Mouse (Mus musculus) stomach, postnatal 0 days (tissue): ENCODE data around the gene Ctnna2. TPM values are rescaled to one million over a fixed set of nuclear protein-coding genes. Genes with fewer than 3 reads are reported as not detected.

Experiments
- ATAC-seq: fragments of 200-750 bp; cut with Nextera tagmentation; 2 replicates; pipeline ENCODE4 v1.8.0; 2017; ENCODE audit not compliant: low FRiP score, low TSS enrichment
- DNase-seq: peaks from one replicate; pipeline ENCODE4 v3.0.0-alpha.2; 2016; ENCODE audit warnings: low spot score
- H3K27ac ChIP-seq: fragments of 300-500 bp; sonication (generic); replicated peaks from 2 replicates; pipeline ENCODE4 v1.5.1; 2014; ENCODE audit warnings: mild to moderate bottlenecking, control low read depth
- H3K27me3 ChIP-seq: fragments of 300-500 bp; sonication (generic); 2 replicates; pipeline ENCODE4 v1.6.1; 2014; ENCODE audit warnings: low read length; ENCODE audit not compliant: control insufficient read depth, insufficient read depth
- H3K36me3 ChIP-seq: fragments of 300-500 bp; sonication (generic); 2 replicates; pipeline ENCODE4 v1.6.1; 2014; ENCODE audit warnings: low read length, mixed read lengths; ENCODE audit not compliant: control insufficient read depth, insufficient read depth
- H3K4me1 ChIP-seq: fragments of 300-500 bp; sonication (generic); replicated peaks from 2 replicates; pipeline ENCODE4 v1.6.1; 2014; ENCODE audit warnings: antibody characterized with exemption; ENCODE audit not compliant: control insufficient read depth, insufficient read depth
- H3K4me2 ChIP-seq: fragments of 300-500 bp; sonication (generic); replicated peaks from 2 replicates; pipeline ENCODE4 v1.6.1; 2014; ENCODE audit warnings: low read depth, mild to moderate bottlenecking, control low read depth, moderate library complexity
- H3K4me3 ChIP-seq: fragments of 300-500 bp; sonication (generic); 2 replicates; pipeline ENCODE4 v1.5.1; 2014; ENCODE audit warnings: low read depth, low read length, control low read depth
- H3K9ac ChIP-seq: fragments of 300-500 bp; sonication (generic); 2 replicates; pipeline ENCODE4 v1.6.1; 2014; ENCODE audit warnings: mild to moderate bottlenecking, low read length, control low read depth, mixed read lengths
- H3K9me3 ChIP-seq: fragments of 300-500 bp; sonication (generic); 2 replicates; pipeline ENCODE4 v1.6.1; 2016; ENCODE audit warnings: low read length; ENCODE audit not compliant: control insufficient read depth
- CTCF ChIP-seq: IDR thresholded peaks from 2 replicates; pipeline ENCODE4 v1.5.1; 2016; ENCODE audit warnings: antibody characterized with exemption, low read depth, mild to moderate bottlenecking, moderate library complexity
- EP300 ChIP-seq: optimal IDR thresholded peaks from 2 replicates; pipeline ENCODE3; 2016; ENCODE audit warnings: antibody characterized with exemption
- WGBS: fragments of 180-500 bp; shearing (Covaris S2); extraction: QIAGEN DNeasy Blood & Tissue Kit; methylation state at CpG from one replicate; pipeline ENCODE4 v1.1.7; 2014; 5-methylcytosine and 5-hydroxymethylcytosine counted together
- polyA plus RNA-seq: library from polyadenylated mRNA; unstranded; fragments of >200 nt; fragmentation: Nextera tagmentation; extraction: Ambion mirVana; gene quantifications from 2 replicates; pipeline ENCODE4 v1.2.1, GENCODE M21; 2015

The Ctnna2 gene
- polyA plus RNA-seq, 1 experiment from 2014 or later = 1.9 TPM

- Histone ChIP-seq H3K4me1 (no peaks in the 10 kb centered on the region), H3K36me3 (no peaks in the 10 kb centered on the region), H3K4me2 (no peak overlapping the region), H3K9ac (no peak overlapping the region), H3K9me3 (no peaks in the 10 kb centered on the region), H3K27ac (no peak overlapping the region), H3K27me3 (no peaks in the 10 kb centered on the region), H3K4me3 (no peak overlapping the region)
- no peak for TF ChIP-seq CTCF
- no peak for TF ChIP-seq EP300
- WGBS = 69% methylated on average over 11 of the region's 11 CpGs
- ATAC-seq (no peak), DNase-seq (no peak)
Measured at GRCm38 (mm10) chr6:77443906-77444305, 535.6 kb downstream of the Ctnna2 start.

GRCm38 (mm10) chr6:77441051-77441450 lies 538.4 kb downstream of the Ctnna2 start:
- Histone ChIP-seq H3K9me3 (no peaks in the 10 kb centered on the region), H3K4me2 (no peak overlapping the region), H3K36me3 (no peaks in the 10 kb centered on the region), H3K4me3 (no peak overlapping the region), H3K4me1 (no peaks in the 10 kb centered on the region), H3K9ac (no peak overlapping the region), H3K27ac (no peak overlapping the region), H3K27me3 (no peaks in the 10 kb centered on the region)
- WGBS = 75% methylated on average over 5 of the region's 5 CpGs
- TF ChIP-seq EP300 (no peak), CTCF (no peak)
- ATAC-seq = no peak
- DNase-seq = no peak

- WGBS = 47% methylated on average over 4 of the region's 4 CpGs
- ATAC-seq (no peak), DNase-seq (no peak)
- no peak overlapping the region for H3K4me3 ChIP-seq
- no peak for TF ChIP-seq CTCF
- TF ChIP-seq EP300 = no peak
- H3K4me1 ChIP-seq = no peaks in the 10 kb centered on the region
- no peaks in the 10 kb centered on the region for H3K9me3 ChIP-seq
- H3K36me3 ChIP-seq = no peaks in the 10 kb centered on the region
- H3K9ac ChIP-seq = no peak overlapping the region
- no peak overlapping the region for H3K4me2 ChIP-seq
- no peak overlapping the region for H3K27ac ChIP-seq
- H3K27me3 ChIP-seq = no peaks in the 10 kb centered on the region
Measured at GRCm38 (mm10) chr6:77430381-77430780, 549.1 kb downstream of the Ctnna2 start.

- H3K4me2 ChIP-seq = no peak overlapping the region
Measured at GRCm38 (mm10) chr6:77425746-77426145, 553.8 kb downstream of the Ctnna2 start.

GRCm38 (mm10) chr6:77424826-77425225 lies 554.7 kb downstream of the Ctnna2 start:
- no peak overlapping the region for H3K9ac ChIP-seq
- no peak for ATAC-seq
- H3K27ac ChIP-seq = no peak overlapping the region
- no peaks in the 10 kb centered on the region for H3K27me3 ChIP-seq
- H3K4me1 ChIP-seq = no peaks in the 10 kb centered on the region
- TF ChIP-seq CTCF = no peak
- H3K4me3 ChIP-seq = no peak overlapping the region
- H3K9me3 ChIP-seq = no peaks in the 10 kb centered on the region
- 69% methylated on average over 4 of the region's 4 CpGs for WGBS
- H3K4me2 ChIP-seq = no peak overlapping the region
- no peaks in the 10 kb centered on the region for H3K36me3 ChIP-seq
- no peak for DNase-seq

More at GRCm38 (mm10) chr6:77425746-77426145, 553.8 kb downstream of the Ctnna2 start:
- DNase-seq = no peak
- ATAC-seq = no peak
- Histone ChIP-seq H3K4me3 (no peak overlapping the region), H3K4me1 (no peaks in the 10 kb centered on the region), H3K27ac (no peak overlapping the region), H3K27me3 (no peaks in the 10 kb centered on the region), H3K36me3 (no peaks in the 10 kb centered on the region), H3K9me3 (no peaks in the 10 kb centered on the region), H3K9ac (no peak overlapping the region)
- TF ChIP-seq EP300 = no peak
- no peak for TF ChIP-seq CTCF

GRCm38 (mm10) chr6:77421564-77422139 lies 557.8 kb downstream of the Ctnna2 start:
- ATAC-seq (no peak), DNase-seq (no peak)
- H3K27me3 ChIP-seq = no peaks in the 10 kb centered on the region
- 29% methylated on average over 3 of the region's 3 CpGs for WGBS
- TF ChIP-seq EP300 (no peak), CTCF (no peak)
- H3K9me3 ChIP-seq = no peaks in the 10 kb centered on the region
- H3K36me3 ChIP-seq = no peaks in the 10 kb centered on the region
- H3K4me3 ChIP-seq = no peak overlapping the region
- no peaks in the 10 kb centered on the region for H3K4me1 ChIP-seq
- H3K4me2 ChIP-seq = no peak overlapping the region
- H3K27ac ChIP-seq = no peak overlapping the region
- no peak overlapping the region for H3K9ac ChIP-seq
